Mouse (Mus musculus): ENCODE measurements around the gene Cacna1c.

The Cacna1c gene

DNA sequence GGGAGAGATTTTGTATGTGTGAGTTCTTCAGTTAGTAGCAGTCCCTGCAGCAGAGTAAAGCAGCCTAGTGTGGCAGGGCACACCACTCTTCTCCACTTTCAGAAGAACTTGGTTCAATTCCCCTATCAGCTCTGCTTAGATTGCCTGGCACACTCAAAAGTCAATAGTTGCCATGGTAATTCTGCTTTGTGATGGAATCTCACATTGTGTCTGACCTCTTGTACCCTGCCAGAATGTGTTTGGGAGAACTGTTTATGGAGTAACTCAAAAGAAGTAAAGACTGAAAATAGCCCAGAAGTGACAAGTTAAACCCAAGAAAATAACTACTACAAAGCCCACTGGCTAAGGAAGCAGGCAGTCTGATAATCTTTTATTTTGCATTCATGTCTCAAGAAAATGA, 240.4 kb downstream of the Cacna1c start:
- DNase-seq (ENCODE audit: low spot score), result no peak

DNA sequence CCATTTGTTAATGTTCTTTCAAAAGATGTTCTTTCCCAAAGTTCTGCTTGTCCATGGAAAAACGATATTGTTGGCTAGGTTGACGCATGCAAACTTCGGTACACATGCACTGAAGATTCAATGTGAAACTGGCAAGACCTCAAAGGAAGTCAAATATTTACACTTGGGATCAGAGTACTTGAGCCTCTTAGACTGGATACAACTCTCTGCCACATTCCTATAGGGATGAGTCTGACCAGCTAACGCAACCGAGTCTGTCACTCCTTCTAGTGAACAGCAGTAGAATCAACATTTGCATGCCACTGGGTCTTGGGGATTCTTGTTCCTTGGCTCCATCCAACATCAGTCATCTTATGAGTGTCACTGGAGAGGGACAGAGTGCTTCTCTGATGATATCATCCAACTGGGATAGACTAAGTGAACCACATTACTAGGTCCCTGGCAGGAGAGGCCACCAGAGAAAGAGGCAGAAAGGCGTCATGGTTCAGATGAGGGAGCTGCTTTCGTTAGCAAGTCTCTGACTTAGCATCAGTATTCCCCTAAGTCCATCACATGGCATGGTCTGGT, 241.1 kb downstream of the Cacna1c start:
- DNase-seq (ENCODE audit: low spot score), result no peak

DNA sequence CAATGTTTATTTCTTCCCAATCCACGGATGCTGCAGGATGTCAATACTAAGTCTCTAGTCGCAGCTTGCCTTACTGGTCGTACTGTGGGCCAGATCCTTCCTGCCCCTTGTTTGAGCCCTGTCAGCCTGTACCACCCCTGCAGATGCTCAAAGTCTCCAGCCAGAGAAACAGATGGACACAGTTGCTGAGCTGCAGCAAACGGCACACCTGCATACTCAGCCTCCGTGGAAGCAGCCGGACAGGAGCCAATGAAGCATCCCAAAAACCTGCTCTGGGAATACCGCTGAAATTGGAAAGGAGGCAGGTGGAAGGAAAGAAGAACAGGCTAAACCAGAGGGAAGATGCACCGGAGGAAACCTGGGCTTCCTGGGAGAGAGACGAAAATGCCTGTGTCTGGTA, 243.8 kb downstream of the Cacna1c start:
- no peak for DNase-seq (ENCODE audit: low spot score)

DNA sequence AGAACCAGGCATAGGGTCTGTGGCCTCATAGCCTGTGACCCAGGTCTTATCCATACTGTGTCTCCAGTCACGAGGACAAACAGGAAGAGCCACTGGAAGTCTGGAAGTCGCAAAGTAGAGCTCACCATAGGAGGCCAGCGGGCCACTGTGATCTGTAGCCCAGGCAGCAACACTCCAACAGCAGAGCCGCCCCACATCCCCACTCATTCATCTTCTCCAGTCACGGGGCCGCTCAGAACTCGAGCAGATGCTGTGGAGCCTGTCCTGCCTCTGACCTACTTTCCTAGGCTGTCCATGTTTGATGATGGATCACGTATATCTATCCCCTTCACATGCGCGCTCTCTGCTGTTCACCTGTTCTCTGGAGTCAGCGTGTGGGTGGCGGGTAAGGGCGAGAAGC, 246.0 kb downstream of the Cacna1c start:
- no peak for DNase-seq (ENCODE audit: low spot score)

DNA sequence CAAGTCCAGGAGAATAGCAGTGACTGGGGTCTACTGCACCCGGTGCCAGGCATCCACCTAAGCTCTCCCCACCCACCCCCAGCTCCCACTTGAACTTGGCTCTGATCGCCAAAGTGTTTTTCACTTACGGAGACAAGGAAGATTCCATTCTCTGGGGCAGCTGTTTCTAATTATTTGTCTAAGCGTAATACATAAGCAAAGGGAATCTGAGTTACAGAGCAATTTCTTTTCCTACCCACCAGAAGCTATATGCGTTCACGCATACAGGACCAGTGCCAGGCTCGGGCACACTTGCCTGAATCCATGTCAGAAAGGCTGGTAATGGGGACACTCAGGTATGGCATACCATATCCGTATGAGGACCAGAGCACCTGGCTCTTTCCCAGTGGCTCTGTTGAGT, 248.9 kb downstream of the Cacna1c start:
- DNase-seq (ENCODE audit: low spot score), result no peak

DNA sequence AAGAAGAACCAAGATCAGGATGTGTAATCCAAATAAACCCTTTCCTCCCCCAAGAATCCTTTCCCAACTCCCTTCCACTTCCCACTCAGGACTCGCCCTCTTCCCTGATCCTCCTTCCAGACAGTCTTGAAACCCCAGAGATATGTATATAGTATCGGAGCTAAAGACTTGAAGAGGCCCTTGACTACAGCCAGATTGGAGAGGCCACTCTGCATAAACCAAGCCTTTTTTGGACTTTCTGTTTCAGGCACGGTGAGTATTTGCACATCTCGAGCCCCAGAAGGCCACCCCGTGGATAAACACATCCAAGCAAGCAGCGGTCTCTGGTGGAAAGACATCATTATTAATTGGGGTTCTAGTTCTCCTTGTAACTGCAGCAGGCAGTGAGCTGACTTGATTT, 249.6 kb downstream of the Cacna1c start:
- no peak for DNase-seq (ENCODE audit: low spot score)

DNA sequence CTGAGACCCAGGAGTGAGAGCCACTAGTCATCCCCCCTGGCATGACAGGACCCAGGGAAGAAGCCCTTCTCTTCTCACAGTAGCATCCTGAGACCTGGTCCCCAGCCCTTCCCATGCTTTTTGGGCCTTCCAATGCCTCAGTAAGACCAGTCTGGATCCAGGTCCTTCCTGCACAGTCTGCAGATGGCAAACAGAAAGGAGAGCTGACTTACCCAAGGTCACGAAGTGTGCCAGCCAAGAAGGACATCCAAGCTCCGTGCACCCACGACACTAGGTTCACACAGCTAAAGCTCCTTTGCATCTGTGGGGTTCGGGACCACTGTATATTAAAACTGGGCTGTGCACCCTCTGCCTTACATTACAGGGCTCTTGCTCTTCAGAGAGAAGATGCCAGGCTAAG, 252.1 kb downstream of the Cacna1c start:
- DNase-seq (ENCODE audit: low spot score), result no peak

DNA sequence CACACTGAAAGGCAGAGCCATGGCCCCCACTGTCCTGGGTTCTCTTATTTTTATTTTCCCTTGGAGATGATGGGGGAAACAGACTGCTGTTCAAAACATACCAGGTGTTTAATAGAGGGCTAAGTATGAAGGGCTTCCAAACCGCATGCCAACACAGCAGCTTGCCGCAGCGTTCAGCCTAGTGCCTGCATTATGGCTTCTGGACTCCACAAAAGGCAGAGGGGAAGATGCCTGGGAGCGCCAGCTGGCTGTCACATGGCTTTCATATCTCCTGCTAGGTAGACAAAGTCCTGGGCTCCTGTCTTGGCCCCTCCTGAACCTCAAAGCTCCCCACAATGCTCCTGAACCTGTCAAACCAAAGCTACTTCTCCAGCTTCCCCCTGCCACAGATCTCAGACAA, 254.4 kb downstream of the Cacna1c start:
- DNase-seq (ENCODE audit: low spot score), result no peak

DNA sequence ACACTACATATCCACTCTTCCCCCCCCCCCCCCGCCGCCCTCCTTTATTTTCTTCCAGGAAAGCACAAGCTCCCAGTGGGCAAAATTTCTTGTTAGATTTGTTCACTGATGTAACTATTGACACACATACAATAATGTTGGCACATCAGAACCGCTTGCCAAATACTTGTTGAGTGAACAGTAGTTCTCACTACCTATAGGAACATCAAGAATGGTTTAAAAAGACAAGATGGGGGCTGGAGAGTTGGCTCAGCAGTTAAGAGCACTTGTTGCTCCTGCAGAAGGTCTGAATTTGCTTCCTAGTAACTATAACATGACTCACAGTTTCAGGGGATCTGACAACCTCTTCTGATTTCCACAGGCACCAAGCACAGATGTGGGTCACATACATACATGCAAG, 255.2 kb downstream of the Cacna1c start:
- no peak for DNase-seq (ENCODE audit: low spot score)

DNA sequence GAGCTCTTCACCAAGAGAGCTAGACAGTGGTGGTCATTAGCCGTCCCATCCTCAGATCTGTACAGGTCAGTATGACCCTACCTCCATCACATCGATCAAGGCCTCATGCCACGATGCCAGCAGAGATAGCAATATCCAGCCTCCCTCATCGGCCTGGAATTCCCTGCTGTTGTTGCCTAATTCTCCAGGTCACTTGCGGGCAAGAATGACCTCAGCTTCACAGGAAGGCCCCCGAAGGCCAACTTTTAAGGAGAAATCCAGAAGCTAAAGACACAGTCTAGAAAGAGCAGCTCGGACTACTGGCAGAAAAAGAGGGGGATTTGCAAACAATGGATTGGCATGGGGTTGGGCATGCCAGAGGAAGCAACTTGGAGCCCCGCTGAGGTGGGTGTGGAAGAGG, 256.6 kb downstream of the Cacna1c start:
- DNase-seq (ENCODE audit: low spot score), result no peak

DNA sequence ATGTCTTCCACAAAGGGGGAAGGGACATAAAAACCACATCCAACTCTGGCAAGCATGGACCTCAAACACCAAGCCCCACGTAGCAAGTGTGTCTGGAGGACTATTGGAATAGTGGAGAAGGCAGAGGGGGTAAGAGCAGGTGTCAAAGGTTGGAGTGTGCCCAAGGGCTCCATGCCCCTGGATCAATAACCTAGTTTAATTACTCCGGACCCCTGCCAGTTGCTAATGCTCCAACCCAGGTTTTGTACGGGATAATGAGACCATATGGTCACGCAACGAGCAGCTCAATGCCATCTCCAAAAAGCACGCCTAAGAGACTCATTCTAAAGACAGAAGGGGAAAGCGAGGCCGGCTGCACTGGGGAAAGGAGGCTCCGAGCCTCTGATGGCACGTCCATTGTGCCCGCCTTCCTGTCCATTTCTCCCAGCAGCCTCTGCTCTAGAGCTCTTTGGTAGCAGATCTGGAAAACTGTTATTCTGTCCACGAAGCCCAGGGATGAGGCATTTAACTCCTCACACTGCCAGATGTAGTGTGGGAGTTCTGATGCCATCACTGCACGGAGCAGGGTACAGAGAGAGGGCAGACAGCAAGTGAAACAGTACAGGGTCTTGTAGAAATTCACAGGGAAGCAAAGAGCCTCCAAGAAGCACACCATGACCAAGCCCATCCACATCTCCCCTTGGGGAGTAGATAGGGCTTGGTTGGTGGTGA, 257.7 kb downstream of the Cacna1c start:
- no peak for DNase-seq (ENCODE audit: low spot score)

DNA sequence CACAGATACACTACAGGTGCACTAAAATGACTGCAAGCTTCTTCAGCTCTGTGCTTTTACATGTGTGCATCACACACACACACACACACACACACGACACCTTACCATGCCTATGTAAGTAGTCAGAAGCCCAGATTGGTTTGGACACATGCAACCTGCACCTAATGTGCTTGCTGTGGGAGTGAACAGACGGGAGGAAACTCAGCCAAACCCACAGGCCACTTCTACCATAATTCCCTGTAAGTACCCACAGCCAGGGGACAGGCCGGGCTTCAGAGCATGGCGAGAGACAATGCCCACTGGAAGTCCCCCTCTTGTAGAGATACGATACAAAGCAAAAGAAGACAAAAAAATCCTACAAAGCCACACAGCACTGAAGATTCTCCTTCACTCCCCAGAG, 258.7 kb downstream of the Cacna1c start:
- no peak for DNase-seq (ENCODE audit: low spot score)

DNA sequence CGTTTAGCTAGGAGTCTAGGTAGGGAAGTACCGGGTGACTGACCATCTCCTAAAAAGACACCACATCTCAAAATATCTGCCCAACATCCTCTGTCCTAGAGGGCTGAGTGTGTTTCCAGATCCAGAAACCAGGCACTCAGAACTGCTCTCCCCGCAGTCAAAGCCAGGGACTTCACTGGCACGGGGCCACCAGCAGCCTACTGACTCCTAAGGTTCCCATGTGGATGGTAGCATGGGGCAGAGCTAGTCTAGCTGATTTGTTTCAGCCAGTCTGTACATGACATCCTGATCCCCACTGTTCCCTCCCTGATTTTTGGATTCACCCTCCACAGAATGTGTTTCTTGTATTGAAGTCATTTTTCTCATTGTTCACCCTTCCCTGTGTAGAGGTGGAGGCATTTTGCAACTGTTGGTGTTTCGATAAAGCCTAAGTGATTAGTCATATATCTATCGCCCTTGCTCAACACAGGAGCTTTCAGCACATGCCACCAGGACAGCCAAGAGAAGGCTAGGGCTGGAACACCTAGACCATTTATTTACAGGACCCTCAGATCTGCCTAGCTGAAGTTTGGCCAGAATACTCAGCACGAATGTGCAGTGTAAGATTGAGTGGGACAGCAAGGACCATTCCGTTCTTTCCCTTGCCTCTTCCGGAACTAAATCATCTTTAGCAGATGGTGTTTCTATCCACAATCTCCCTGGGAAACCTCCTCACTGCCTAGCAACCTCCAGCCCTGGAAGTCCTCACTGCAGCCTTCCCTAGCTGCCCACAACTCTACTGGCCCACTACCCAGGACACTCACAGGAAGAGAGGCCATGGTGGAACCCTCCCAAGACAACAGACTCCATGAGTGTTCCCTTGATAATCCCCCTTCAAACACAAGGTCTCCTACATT, 260.4 kb downstream of the Cacna1c start:
- DNase-seq (ENCODE audit: low spot score), result no peak

DNA sequence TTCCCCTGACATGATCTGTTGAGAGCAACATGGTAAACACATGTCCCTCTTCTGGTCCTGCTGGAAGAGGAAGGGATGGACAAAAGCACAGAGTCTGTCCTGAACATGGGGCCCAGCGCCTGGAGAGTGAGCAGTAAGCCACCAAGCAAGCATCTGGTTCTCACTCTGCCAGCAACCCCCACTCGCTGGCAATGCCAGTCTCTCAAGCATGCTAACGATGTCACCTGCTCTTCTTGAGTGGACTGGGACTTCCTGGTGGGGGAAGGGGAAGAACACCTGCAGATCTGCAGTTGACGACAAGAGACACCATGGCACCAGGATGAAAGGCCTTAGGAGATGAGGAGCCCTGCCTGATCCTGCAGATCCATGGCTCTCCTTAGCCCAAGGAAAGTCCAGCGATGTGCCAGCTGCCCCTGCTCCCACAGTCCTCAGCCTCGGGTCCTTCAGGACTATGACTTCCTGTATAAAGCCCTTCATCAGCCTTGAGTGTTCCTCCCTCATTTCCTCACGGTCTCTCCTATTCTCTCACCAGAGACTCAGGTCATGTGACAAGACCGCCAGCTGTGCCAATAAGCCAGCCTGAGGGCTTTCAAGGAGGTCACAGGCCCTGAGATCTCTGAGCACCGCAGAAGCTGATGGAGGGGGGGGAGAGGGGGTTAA, 261.8 kb downstream of the Cacna1c start:
- DNase-seq (ENCODE audit: low spot score), result no peak

DNA sequence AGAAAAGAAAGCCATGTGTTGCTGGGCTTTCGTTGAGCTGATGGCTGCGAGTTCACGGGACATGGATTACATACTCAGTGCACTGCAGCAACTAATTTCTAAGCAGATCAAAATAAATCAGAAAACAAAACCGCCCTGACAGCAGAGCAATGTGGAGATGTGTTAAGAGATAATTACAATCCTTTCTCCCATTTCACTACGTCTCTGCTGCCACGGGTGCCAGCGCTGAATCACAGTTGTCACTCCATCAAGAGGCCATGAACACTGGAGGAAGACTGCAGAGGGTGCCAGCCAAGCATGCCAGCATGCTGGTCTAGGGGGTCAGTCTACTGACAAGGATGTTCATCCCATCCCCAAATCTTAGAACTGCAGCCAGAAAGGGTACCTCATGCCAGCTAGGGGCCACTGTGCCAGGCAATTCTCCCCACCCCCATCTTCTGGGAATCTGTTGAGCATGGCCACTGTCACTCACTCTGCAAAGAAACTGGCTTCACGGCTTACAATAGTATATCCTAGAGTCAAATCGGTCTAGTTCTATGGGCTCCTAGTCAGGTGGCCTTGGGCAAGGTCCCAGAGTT, 263.1 kb downstream of the Cacna1c start:
- DNase-seq (ENCODE audit: low spot score), result no peak

DNA sequence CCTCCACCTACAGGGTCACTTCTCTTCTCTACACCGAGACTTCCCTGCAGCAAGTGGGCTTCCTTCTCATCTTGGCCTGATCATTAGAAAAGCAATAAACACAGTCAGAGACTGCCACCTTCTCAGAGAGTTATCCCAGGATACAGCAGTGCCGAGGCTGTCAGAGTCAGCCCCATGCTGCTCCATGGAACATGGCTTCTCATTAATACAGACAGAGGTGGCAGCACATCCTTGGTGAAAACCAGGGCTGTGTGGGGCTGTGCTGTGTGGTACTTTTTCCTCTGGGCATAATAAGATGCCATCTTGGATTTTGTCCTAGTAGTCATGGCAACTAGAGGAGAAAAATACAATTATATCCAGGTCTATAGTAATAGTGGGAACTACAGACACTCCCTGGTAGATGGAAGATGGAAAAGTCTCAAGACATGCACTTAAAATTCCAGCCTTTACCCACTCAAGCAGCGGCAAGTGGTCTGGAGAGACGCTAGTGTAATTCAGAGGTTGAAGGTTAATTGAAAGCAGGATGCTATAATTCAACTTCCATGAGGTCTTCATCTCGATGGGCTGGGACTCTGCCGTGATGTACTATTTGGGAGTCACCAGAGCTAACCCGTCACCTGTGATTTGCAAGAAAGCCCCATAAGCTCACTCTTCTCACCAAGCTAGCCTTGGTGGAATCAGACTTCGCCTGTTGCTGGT, 264.1 kb downstream of the Cacna1c start:
- DNase-seq (ENCODE audit: low spot score), result no peak

DNA sequence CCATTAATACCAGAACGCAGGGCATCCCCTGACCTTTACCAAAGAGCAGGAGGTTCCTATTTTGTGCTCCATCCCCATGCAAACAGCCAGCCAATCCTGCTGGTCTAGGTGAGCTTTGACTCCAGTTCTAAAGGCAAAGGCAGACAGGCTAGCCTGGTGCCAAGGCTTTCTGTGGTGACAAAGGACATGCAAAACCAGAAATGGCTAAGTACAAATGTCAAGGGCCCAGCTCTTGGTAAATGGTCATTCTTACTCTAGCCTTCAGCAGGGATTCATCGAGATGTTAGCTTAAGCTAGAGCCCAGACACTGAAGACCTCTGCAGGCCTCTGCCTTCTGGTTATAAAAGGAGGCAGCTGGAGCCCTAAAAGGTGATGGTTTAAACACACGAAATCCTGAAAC, 269.5 kb downstream of the Cacna1c start:
- DNase-seq (ENCODE audit: low spot score), result no peak

DNA sequence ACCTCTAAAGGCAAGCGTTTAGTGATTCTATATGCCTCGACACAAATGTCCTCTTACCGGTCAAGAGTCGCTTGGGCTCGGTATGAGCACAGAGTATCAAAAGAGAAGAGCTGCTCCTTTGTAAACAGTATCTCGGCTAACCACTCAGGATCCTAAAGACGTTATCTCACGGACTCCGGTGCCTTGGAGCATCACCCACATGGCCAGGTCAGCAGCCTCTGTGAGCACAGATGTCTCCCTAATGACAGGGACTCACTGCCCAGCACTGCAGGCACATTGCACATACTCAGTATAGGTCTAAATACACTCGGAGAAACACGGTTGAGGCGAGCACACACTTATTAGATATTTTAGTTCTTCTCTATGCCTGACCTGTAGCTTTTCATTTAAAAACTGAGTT, 271.8 kb downstream of the Cacna1c start:
- no peak for DNase-seq (ENCODE audit: low spot score)

DNA sequence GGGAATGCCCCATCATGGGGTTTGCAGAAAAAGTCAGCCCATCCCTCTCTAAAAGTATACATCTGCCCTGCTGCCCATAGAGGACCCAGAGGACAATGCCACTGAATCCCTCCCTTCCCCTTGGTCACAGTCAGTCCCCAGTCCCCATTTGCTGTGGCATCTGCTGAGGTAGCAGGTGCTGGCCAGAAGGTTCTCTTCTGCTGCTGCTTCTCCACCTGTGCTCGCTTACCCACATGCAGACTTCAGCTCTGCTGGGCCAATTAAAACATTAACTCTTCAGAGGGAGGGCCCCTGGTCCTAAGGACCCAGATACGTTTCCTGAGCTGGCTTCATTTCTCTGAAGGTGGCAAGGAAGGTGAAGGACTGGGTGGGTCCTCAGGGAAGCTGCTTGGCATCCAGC, 272.3 kb downstream of the Cacna1c start:
- no peak for DNase-seq (ENCODE audit: low spot score)

DNA sequence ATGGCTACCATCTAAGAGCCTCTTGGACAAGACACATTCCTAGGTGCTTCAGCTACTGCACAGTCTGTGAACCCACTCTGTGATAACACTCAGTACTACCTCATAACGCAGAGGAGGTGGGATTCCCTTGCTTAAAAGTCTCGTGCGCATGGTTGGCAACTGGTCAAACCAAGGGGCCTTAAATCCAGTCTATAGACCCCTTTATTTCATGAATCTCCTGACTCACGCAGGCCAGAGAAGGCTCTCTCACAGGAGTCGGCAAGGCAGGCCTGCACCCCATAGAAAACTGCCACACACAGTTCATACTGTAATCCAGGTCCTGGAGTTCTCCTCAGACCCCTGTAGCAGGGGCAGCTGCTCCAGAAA, 273.0 kb downstream of the Cacna1c start:
- no peak for DNase-seq (ENCODE audit: low spot score)

DNA sequence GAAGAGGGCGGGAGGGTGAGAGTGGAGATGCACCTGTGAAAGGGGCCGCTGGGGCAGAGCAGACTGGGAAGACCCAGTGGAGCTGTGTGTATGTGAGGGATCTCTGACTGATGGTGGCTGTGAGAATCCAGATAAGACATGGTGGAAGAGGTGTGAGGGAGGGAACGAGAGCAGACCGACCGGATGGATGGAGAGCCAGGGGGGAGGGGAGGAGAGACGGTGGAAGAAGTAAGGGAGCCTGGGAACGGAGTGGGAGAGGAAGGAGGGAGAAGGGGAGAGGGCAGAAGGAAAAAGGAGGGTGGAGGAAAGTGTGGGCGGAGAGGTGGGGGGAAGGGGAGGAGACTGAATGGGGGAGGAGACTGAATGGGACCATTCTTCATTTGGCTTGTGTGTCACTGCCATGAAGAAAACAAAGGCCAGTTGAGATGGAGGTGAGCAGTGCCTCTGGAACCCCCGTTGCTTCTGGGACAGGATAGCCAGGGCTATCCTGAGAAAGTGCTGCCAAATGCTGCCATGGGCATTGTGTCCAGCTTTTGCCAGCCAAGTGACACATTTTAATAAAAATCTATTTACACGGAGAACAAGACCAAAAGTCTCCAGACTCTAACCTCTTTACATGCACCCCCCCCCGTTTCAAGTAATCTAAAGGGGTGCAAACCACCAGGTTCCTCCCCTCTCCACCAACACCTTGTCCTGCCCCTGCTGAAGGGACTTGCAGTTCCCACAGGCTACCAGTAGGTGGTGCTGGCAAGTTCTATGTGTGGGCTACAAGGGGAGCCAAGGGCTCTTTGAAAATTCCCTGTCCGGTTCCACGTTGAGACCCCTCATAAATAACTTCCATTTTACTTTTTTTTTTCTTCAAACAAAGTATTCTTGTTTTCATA, 273.6 kb downstream of the Cacna1c start:
- peak; percentile 60 for DNase-seq (ENCODE audit: low spot score)

Measured in left cerebral cortex, adult 11 months (tissue).